Mouse (Mus musculus): ENCODE data around the gene Lcn11.
"Not testable (repeated sequence)": the region's sequence is repeated elsewhere in the genome, so short reads cannot be mapped to it uniquely, and the experiment has no call there.

The Lcn11 gene

GRCm38 (mm10) chr2:25776717-25777116 lies at the start of gene Lcn11:
Lcn11 (plus strand) TSS chr2:25777017.
- no peak for DNase-seq (ENCODE audit: low read depth, low spot score)

GRCm38 (mm10) chr2:25733199-25733930 lies 43.5 kb upstream of the Lcn11 start:
- DNase-seq (ENCODE audit: low read depth, low spot score), result no peak

- DNase-seq (ENCODE audit: low read depth, low spot score), result not testable (repeated sequence)
These were observed 40.1 kb upstream of the Lcn11 start, which contains the start of gene Obp2b for GRCm38 (mm10) chr2:25736709-25737108. Obp2b (plus strand) TSS chr2:25737009.

GRCm38 (mm10) chr2:25741671-25742070 lies 35.1 kb upstream of the Lcn11 start:
- DNase-seq (ENCODE audit: low read depth, low spot score), result no peak

- no peak for DNase-seq (ENCODE audit: low read depth, low spot score)
These were observed 22.6 kb upstream of the Lcn11 start for GRCm38 (mm10) chr2:25754201-25754600.

GRCm38 (mm10) chr2:25758064-25758625 lies 18.7 kb upstream of the Lcn11 start:
- no peak for DNase-seq (ENCODE audit: low read depth, low spot score)

GRCm38 (mm10) chr2:25765269-25765668 lies 11.5 kb upstream of the Lcn11 start, which contains the start of gene Lcn3:
Lcn3 (plus strand) TSS chr2:25765569.
- DNase-seq (ENCODE audit: low read depth, low spot score), result no peak

GRCm38 (mm10) chr2:25767764-25768163 lies 9.1 kb upstream of the Lcn11 start:
- DNase-seq (ENCODE audit: low read depth, low spot score), result no peak

- no peak for DNase-seq (ENCODE audit: low read depth, low spot score)
These were observed 3.3 kb upstream of the Lcn11 start for GRCm38 (mm10) chr2:25773507-25773906.

GRCm38 (mm10) chr2:25774640-25775039 lies 2.2 kb upstream of the Lcn11 start:
- DNase-seq (ENCODE audit: low read depth, low spot score), result no peak

GRCm38 (mm10) chr2:25775991-25776390 lies 826 bp upstream of the Lcn11 start:
- no peak for DNase-seq (ENCODE audit: low read depth, low spot score)

GRCm38 (mm10) chr2:25779076-25779475 lies 2.3 kb downstream of the Lcn11 start:
- no peak for DNase-seq (ENCODE audit: low read depth, low spot score)

- DNase-seq (ENCODE audit: low read depth, low spot score), result no peak
These were observed 4.1 kb downstream of the Lcn11 start for GRCm38 (mm10) chr2:25780921-25781320.

- no peak for DNase-seq (ENCODE audit: low read depth, low spot score)
These were observed 5.1 kb downstream of the Lcn11 start, which contains the start of gene Gm13539 for GRCm38 (mm10) chr2:25781957-25782356. Gm13539 (plus strand) TSS chr2:25782257.

GRCm38 (mm10) chr2:25785573-25786322 lies 8.9 kb downstream of the Lcn11 start:
- no peak for DNase-seq (ENCODE audit: low read depth, low spot score)

GRCm38 (mm10) chr2:25789092-25789491 lies 12.3 kb downstream of the Lcn11 start:
- DNase-seq (ENCODE audit: low read depth, low spot score), result no peak

GRCm38 (mm10) chr2:25797635-25798034 lies 20.8 kb downstream of the Lcn11 start:
- DNase-seq (ENCODE audit: low read depth, low spot score), result no peak

- no peak for DNase-seq (ENCODE audit: low read depth, low spot score)
These were observed 21.2 kb downstream of the Lcn11 start for GRCm38 (mm10) chr2:25798065-25798464.

- no peak for DNase-seq (ENCODE audit: low read depth, low spot score)
These were observed 34.9 kb downstream of the Lcn11 start for GRCm38 (mm10) chr2:25811711-25812110.

- DNase-seq (ENCODE audit: low read depth, low spot score), result peak; percentile 33
These were observed 36.5 kb downstream of the Lcn11 start for GRCm38 (mm10) chr2:25813364-25813763.

GRCm38 (mm10) chr2:25815748-25816147 lies 38.9 kb downstream of the Lcn11 start, which contains the start of gene Glt6d1:
Glt6d1 (minus strand) TSS chr2:25815848.
- not testable (repeated sequence) for DNase-seq (ENCODE audit: low read depth, low spot score)

GRCm38 (mm10) chr2:25822806-25823205 lies 46.0 kb downstream of the Lcn11 start, which contains the start of gene Lcn9:
Lcn9 (plus strand) TSS chr2:25823153.
- no peak for DNase-seq (ENCODE audit: low read depth, low spot score)

Measured in ES-CJ7 (cell line).